Mouse (Mus musculus) C2C12 (cell line): ENCODE results near the gene Wdr27.

Experiments used
- CEBPB ChIP-seq: IDR thresholded peaks from one replicate; pipeline ENCODE4 v1.6.1; 2011; ENCODE audit warnings: low read depth, mild to moderate bottlenecking, control low read depth, moderate library complexity
- CTCF ChIP-seq: IDR thresholded peaks from one replicate; pipeline ENCODE4 v1.5.1; 2011; ENCODE audit not compliant: control insufficient read depth, insufficient read depth, insufficient read length

- no peak for TF ChIP-seq CEBPB
- no peak for TF ChIP-seq CTCF
Observed at GRCm38 (mm10) chr17:14826715-14827295, 116.2 kb downstream of the Wdr27 start.
